Mouse (Mus musculus): ENCODE measurements around the gene Cask. TPM values are rescaled to one million over a fixed set of nuclear protein-coding genes. Genes with fewer than 3 reads are reported as not detected.

Cask gene
- total and polyA plus RNA-seq, 3 experiments = 9.4 to 13.3 TPM; not detected in 1

- H3K36me3 ChIP-seq (ENCODE audit: control insufficient read depth in 1 of 2, insufficient read depth in 2 of 2, low read length in 2 of 2) = peaks cover 0 to 4% of the 10 kb centered on the region in 2 experiments; a peak in 2 of 4 replicates
- no peaks in the 10 kb centered on the region for H3K27me3 ChIP-seq (ENCODE audit: control insufficient read depth in 1 of 2, insufficient read depth in 2 of 2, low read length in 2 of 2)
- no peaks in the 10 kb centered on the region for H3K79me2 ChIP-seq (ENCODE audit: control insufficient read depth, insufficient read depth, low read length, poor library complexity)
- peaks cover 0 to 9% of the 10 kb centered on the region in 2 experiments; a peak in 2 of 4 replicates for H3K4me1 ChIP-seq (ENCODE audit: control insufficient read depth in 1 of 2, insufficient read depth in 2 of 2, low read length in 2 of 2)
- no peak overlapping the region for H3K4me3 ChIP-seq (ENCODE audit: control insufficient read depth in 1 of 2, insufficient read depth in 1 of 2, low read depth in 2 of 2, low read length in 2 of 2)
- no peak for DNase-seq (ENCODE audit: low read depth, low spot score)
- no peak overlapping the region for H3K27ac ChIP-seq (ENCODE audit: control insufficient read depth, low read depth, low read length)
- no peak overlapping the region for H3K9ac ChIP-seq (ENCODE audit: control insufficient read depth, low read depth, low read length, poor library complexity, severe bottlenecking)
- no peaks in the 10 kb centered on the region for H3K9me3 ChIP-seq (replicated peaks; ENCODE audit: insufficient read depth, low read length)
- no peak for TF ChIP-seq NRF1 (IDR thresholded peaks at IDR 0.05; ENCODE audit: insufficient read depth, low read depth, low read length, poor library complexity, severe bottlenecking)
- TF ChIP-seq MAFK (IDR thresholded peaks at IDR 0.05; ENCODE audit: borderline replicate concordance, low read depth, low read length) = no peak
- TF ChIP-seq MXI1 (IDR thresholded peaks at IDR 0.05; ENCODE audit: low read depth, low read length) = no peak
- no peak for TF ChIP-seq MEF2A (IDR thresholded peaks at IDR 0.05; ENCODE audit: extremely low read depth, insufficient replicate concordance, low read depth, low read length, poor library complexity, severe bottlenecking)
- TF ChIP-seq HCFC1 (IDR thresholded peaks at IDR 0.05; ENCODE audit: low read depth, low read length) = no peak
- TF ChIP-seq NELFE (IDR thresholded peaks at IDR 0.05; ENCODE audit: low read depth, low read length) = no peak
- TF ChIP-seq USF1 (IDR thresholded peaks at IDR 0.05; ENCODE audit: low read depth, low read length) = no peak
- TF ChIP-seq SMC3 (IDR thresholded peaks at IDR 0.05; ENCODE audit: low read depth, low read length) = no peak
Measured at GRCm38 (mm10) chrX:13700681-13701080, 150.5 kb downstream of the Cask start.

DNA sequence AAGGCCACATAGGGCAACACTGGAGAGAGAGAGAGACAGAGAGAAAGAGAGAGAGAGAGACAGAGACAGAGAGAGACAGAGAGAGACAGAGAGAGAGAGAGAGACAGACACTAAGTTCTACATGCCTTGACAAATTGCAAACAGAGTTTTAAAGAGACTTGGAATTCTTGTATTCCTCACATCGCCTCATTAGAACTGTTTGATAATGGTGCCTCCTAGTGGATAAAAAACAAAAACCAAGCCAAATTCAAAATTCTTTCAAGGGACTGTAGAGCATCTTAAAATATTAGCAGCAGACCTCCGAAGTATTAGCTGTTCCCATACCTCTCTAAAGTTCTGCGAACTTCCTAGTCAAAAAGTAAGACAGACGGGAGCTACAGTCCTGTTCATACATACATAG lies 159.3 kb downstream of the Cask start:
- peak; percentile 46 for DNase-seq (ENCODE audit: low read depth, low spot score)
- H3K36me3 ChIP-seq (ENCODE audit: control insufficient read depth in 1 of 2, insufficient read depth in 2 of 2, low read length in 2 of 2) = no peaks in the 10 kb centered on the region
- peak; percentile 73 for TF ChIP-seq ZC3H11A (IDR thresholded peaks at IDR 0.05; ENCODE audit: low read depth, low read length)
- peak; percentile 92 for TF ChIP-seq RAD21 (IDR thresholded peaks at IDR 0.05; ENCODE audit: low read depth, low read length)
- peak; percentile 73 for TF ChIP-seq SMC3 (IDR thresholded peaks at IDR 0.05; ENCODE audit: low read depth, low read length)
- TF ChIP-seq CTCF (IDR thresholded peaks at IDR 0.05 in 2 of 3, conservative IDR thresholded peaks at IDR 0.05 in 1 of 3; ENCODE audit: control insufficient read depth in 1 of 3, insufficient read depth in 1 of 3, low read depth in 2 of 3, low read length in 3 of 3, poor library complexity in 1 of 3, severe bottlenecking in 1 of 3) = peak; percentile 7 to 73 (median 35); a peak in 4 of 6 replicates
- no peak for TF ChIP-seq RCOR1 (IDR thresholded peaks at IDR 0.05; ENCODE audit: low read depth, low read length)
- TF ChIP-seq TAL1 (IDR thresholded peaks at IDR 0.05; ENCODE audit: low read length) = no peak
- H3K9me3 ChIP-seq (replicated peaks; ENCODE audit: insufficient read depth, low read length) = no peaks in the 10 kb centered on the region
- no peak overlapping the region for H3K27ac ChIP-seq (ENCODE audit: control insufficient read depth, low read depth, low read length)
- H3K27me3 ChIP-seq (ENCODE audit: control insufficient read depth in 1 of 2, insufficient read depth in 2 of 2, low read length in 2 of 2) = no peaks in the 10 kb centered on the region
- H3K79me2 ChIP-seq (ENCODE audit: control insufficient read depth, insufficient read depth, low read length, poor library complexity) = no peaks in the 10 kb centered on the region
- H3K9ac ChIP-seq (ENCODE audit: control insufficient read depth, low read depth, low read length, poor library complexity, severe bottlenecking) = no peak overlapping the region
- H3K4me1 ChIP-seq (ENCODE audit: control insufficient read depth in 1 of 2, insufficient read depth in 2 of 2, low read length in 2 of 2) = no peaks in the 10 kb centered on the region
- no peak overlapping the region for H3K4me3 ChIP-seq (ENCODE audit: control insufficient read depth in 1 of 2, insufficient read depth in 1 of 2, low read depth in 2 of 2, low read length in 2 of 2)

GRCm38 (mm10) chrX:13688356-13688755 lies 162.8 kb downstream of the Cask start:
- DNase-seq (ENCODE audit: low read depth, low spot score) = no peak
- Histone ChIP-seq H3K4me1 (ENCODE audit: control insufficient read depth in 1 of 2, insufficient read depth in 2 of 2, low read length in 2 of 2) (no peaks in the 10 kb centered on the region; a peak in 1 of 4 replicates), H3K27ac (ENCODE audit: control insufficient read depth, low read depth, low read length) (no peak overlapping the region), H3K36me3 (ENCODE audit: control insufficient read depth in 1 of 2, insufficient read depth in 2 of 2, low read length in 2 of 2) (no peaks in the 10 kb centered on the region), H3K4me3 (ENCODE audit: control insufficient read depth in 1 of 2, insufficient read depth in 1 of 2, low read depth in 2 of 2, low read length in 2 of 2) (no peak overlapping the region), H3K27me3 (ENCODE audit: control insufficient read depth in 1 of 2, insufficient read depth in 2 of 2, low read length in 2 of 2) (no peaks in the 10 kb centered on the region), H3K9me3 (replicated peaks; ENCODE audit: insufficient read depth, low read length) (no peaks in the 10 kb centered on the region), H3K79me2 (ENCODE audit: control insufficient read depth, insufficient read depth, low read length, poor library complexity) (no peaks in the 10 kb centered on the region), H3K9ac (ENCODE audit: control insufficient read depth, low read depth, low read length, poor library complexity, severe bottlenecking) (no peak overlapping the region)
- TF ChIP-seq ETS1 (IDR thresholded peaks at IDR 0.05; ENCODE audit: low read depth, low read length) (no peak), UBTF (IDR thresholded peaks at IDR 0.05; ENCODE audit: borderline replicate concordance, insufficient read depth, low read depth, low read length) (no peak), RAD21 (IDR thresholded peaks at IDR 0.05; ENCODE audit: low read depth, low read length) (no peak), BHLHE40 (IDR thresholded peaks at IDR 0.05; ENCODE audit: borderline replicate concordance, low read depth, low read length) (no peak), SMC3 (IDR thresholded peaks at IDR 0.05; ENCODE audit: low read depth, low read length) (no peak), ELF1 (IDR thresholded peaks at IDR 0.05; ENCODE audit: low read depth, low read length) (no peak), RCOR1 (IDR thresholded peaks at IDR 0.05; ENCODE audit: low read depth, low read length) (no peak), USF2 (IDR thresholded peaks at IDR 0.05; ENCODE audit: borderline replicate concordance in 1 of 2, insufficient read depth in 1 of 2, low read depth in 1 of 2, low read length in 2 of 2) (no peak)
